Mouse (Mus musculus) cerebellum, adult (tissue): ENCODE measurements around the gene Zcchc2.

ENCODE experiments used
- ATAC-seq: cut with Nextera tagmentation; 2 replicates; pipeline ENCODE4 v1.9.2; 2017; ENCODE audit warnings: mild to moderate bottlenecking, moderate library complexity, mixed read lengths; ENCODE audit not compliant: insufficient number of reproducible peaks, low FRiP score, low TSS enrichment

The Zcchc2 gene

GRCm38 (mm10) chr1:106069867-106070543 is 79.8 kb downstream of the Zcchc2 start:
- ATAC-seq: no peak

GRCm38 (mm10) chr1:106070814-106071213 is 80.6 kb downstream of the Zcchc2 start:
- ATAC-seq: no peak

GRCm38 (mm10) chr1:106071237-106072070 is 81.2 kb downstream of the Zcchc2 start:
- ATAC-seq: peak; percentile 71

GRCm38 (mm10) chr1:106072071-106072440 is 81.8 kb downstream of the Zcchc2 start:
- peak; percentile 53 for ATAC-seq

- ATAC-seq: no peak
These were observed 83.0 kb downstream of the Zcchc2 start for GRCm38 (mm10) chr1:106073166-106073565.

- ATAC-seq: no peak
These were observed 83.9 kb downstream of the Zcchc2 start for GRCm38 (mm10) chr1:106074141-106074540.

- ATAC-seq: no peak
These were observed 84.5 kb downstream of the Zcchc2 start for GRCm38 (mm10) chr1:106074656-106075055.

- ATAC-seq: no peak
These were observed 86.4 kb downstream of the Zcchc2 start for GRCm38 (mm10) chr1:106076641-106077040.

GRCm38 (mm10) chr1:106077166-106077565 is 87.0 kb downstream of the Zcchc2 start:
- ATAC-seq: no peak
